ENCODE assay signal across 13 mouse cellular contexts in genomic region chr8:45615551-45615950, GRCm38 (mm10).
A peak's percentile ranks its signal among the peaks of the same experiment; 100 is the strongest.
DNase-seq lines count a peak whose midpoint lies in the region; ATAC-seq lines count a peak whose summit lies in the region.
"Had no signal": no experiment of that assay in that cellular context is flagged by ENCODE, and none has a peak within 500 bp of the region (broad histone marks: within the 10 kb centered on the region; RNA-seq: fewer than 3 reads in every experiment).

No protein-coding gene starts in this region.

- ATAC-seq in heart, embryonic 13.5 days (ENCODE audit: extremely low read depth, insufficient number of reproducible peaks, low FRiP score, low TSS enrichment) = no peak
- no peak for ATAC-seq in lung, embryonic 16.5 days (ENCODE audit: low read depth)
- ATAC-seq in hindbrain, embryonic 11.5 days (ENCODE audit: low FRiP score) = peak; percentile 57; the same call in 1 of the 2 replicates
- peak; percentile 74 for ATAC-seq in neural tube, embryonic 14.5 days (ENCODE audit: low read depth)
- ATAC-seq: Patski had no signal

- H3K4me1 ChIP-seq in heart, embryonic 13.5 days = peaks cover 33% of the 10 kb centered on the region
- H3K4me1 ChIP-seq in lung, embryonic 16.5 days (replicated peaks; ENCODE audit: control insufficient read depth, insufficient read depth, low read length) = peaks cover 3% of the 10 kb centered on the region
- H3K4me1 ChIP-seq in hindbrain, embryonic 11.5 days (replicated peaks; ENCODE audit: control insufficient read depth, insufficient read depth, low read length) = no peaks in the 10 kb centered on the region
- no peaks in the 10 kb centered on the region for H3K4me1 ChIP-seq in neural tube, embryonic 14.5 days (ENCODE audit: control insufficient read depth, insufficient read depth, low read length)

- no peak for DNase-seq in heart, postnatal 4 days
- DNase-seq in lung, postnatal 10 days = no peak
- peak; percentile 57 for DNase-seq in hindbrain, embryonic 11.5 days (ENCODE audit: low spot score)
- no peak for DNase-seq in cerebellum, postnatal 4 days (ENCODE audit: low spot score in 2 of 2)
- no peak for DNase-seq in gastrocnemius, postnatal 36 days
- DNase-seq: adrenal gland, postnatal 36 days; cerebellum, adult 2 months; gastrocnemius, adult 2 months; right cerebral cortex, postnatal 4 days had no signal

- peak overlapping the region; percentile 56 for H3K4me2 ChIP-seq in heart, embryonic 13.5 days
- H3K4me2 ChIP-seq in lung, embryonic 16.5 days (ENCODE audit: low read depth, low read length) = peak overlapping the region; percentile 37; the same call in 1 of the 2 replicates
- H3K4me2 ChIP-seq in hindbrain, embryonic 11.5 days (replicated peaks; ENCODE audit: low read depth, low read length) = no peak overlapping the region
- H3K4me2 ChIP-seq in neural tube, embryonic 14.5 days (ENCODE audit: low read depth, low read length) = no peak overlapping the region; the same call in 1 of the 2 replicates

- H3K9ac ChIP-seq in heart, embryonic 13.5 days = peak overlapping the region; percentile 50
- H3K9ac ChIP-seq in lung, embryonic 16.5 days (ENCODE audit: low read length) = no peak overlapping the region
- H3K9ac ChIP-seq in hindbrain, embryonic 11.5 days (ENCODE audit: low read depth, low read length) = no peak overlapping the region
- H3K9ac ChIP-seq in neural tube, embryonic 14.5 days (replicated peaks; ENCODE audit: low read depth, low read length) = no peak overlapping the region

- no peaks in the 10 kb centered on the region for H3K9me3 ChIP-seq in heart, embryonic 13.5 days
- no peaks in the 10 kb centered on the region for H3K9me3 ChIP-seq in lung, embryonic 16.5 days (ENCODE audit: control insufficient read depth, low read length)
- H3K9me3 ChIP-seq in hindbrain, embryonic 11.5 days (ENCODE audit: control insufficient read depth, low read length) = no peaks in the 10 kb centered on the region
- H3K9me3 ChIP-seq in neural tube, embryonic 14.5 days (ENCODE audit: control insufficient read depth, low read length) = no peaks in the 10 kb centered on the region

- WGBS in heart, embryonic 13.5 days = 29% methylated on average over 7 of the region's 7 CpGs
- WGBS in lung, embryonic 16.5 days = 32% methylated on average over 7 of the region's 7 CpGs
- WGBS in hindbrain, embryonic 11.5 days = 43% methylated on average over 7 of the region's 7 CpGs
- WGBS in neural tube, embryonic 14.5 days = 42% methylated on average over 7 of the region's 7 CpGs

- no peaks in the 10 kb centered on the region for H3K36me3 ChIP-seq in heart, embryonic 13.5 days
- H3K36me3 ChIP-seq in lung, embryonic 16.5 days (ENCODE audit: control insufficient read depth, insufficient read depth, low read length) = no peaks in the 10 kb centered on the region
- no peaks in the 10 kb centered on the region for H3K36me3 ChIP-seq in hindbrain, embryonic 11.5 days (ENCODE audit: control insufficient read depth, insufficient read depth, low read length)
- no peaks in the 10 kb centered on the region for H3K36me3 ChIP-seq in neural tube, embryonic 14.5 days (ENCODE audit: control insufficient read depth, insufficient read depth, low read length)

- H3K4me3 ChIP-seq in heart, embryonic 13.5 days = peak overlapping the region; percentile 18; the same call in 1 of the 2 replicates
- no peak overlapping the region for H3K4me3 ChIP-seq in lung, embryonic 16.5 days (ENCODE audit: low read length)
- no peak overlapping the region for H3K4me3 ChIP-seq in hindbrain, embryonic 11.5 days (ENCODE audit: low read depth, low read length)
- no peak overlapping the region for H3K4me3 ChIP-seq in neural tube, embryonic 14.5 days (ENCODE audit: low read depth, low read length)
- H3K4me3 ChIP-seq: gastrocnemius, adult 2 months had no signal

- intact Hi-C loops in gastrocnemius, postnatal 36 days (cut with DNase I) = no loop called here

- no peaks in the 10 kb centered on the region for H3K27me3 ChIP-seq in heart, embryonic 13.5 days (replicated peaks)
- no peaks in the 10 kb centered on the region for H3K27me3 ChIP-seq in lung, embryonic 16.5 days (ENCODE audit: control insufficient read depth, insufficient read depth, low read depth, low read length)
- H3K27me3 ChIP-seq in hindbrain, embryonic 11.5 days (ENCODE audit: control insufficient read depth, insufficient read depth, low read length) = no peaks in the 10 kb centered on the region
- H3K27me3 ChIP-seq in neural tube, embryonic 14.5 days (ENCODE audit: control insufficient read depth, insufficient read depth, low read length) = no peaks in the 10 kb centered on the region
- H3K27me3 ChIP-seq: Patski had no signal

- peak overlapping the region; percentile 69 for H3K27ac ChIP-seq in heart, embryonic 13.5 days (replicated peaks)
- no peak overlapping the region for H3K27ac ChIP-seq in lung, embryonic 16.5 days (ENCODE audit: low read length)
- H3K27ac ChIP-seq in hindbrain, embryonic 11.5 days (ENCODE audit: low read depth, low read length) = no peak overlapping the region
- peak overlapping the region; percentile 0; the same call in 1 of the 2 replicates for H3K27ac ChIP-seq in neural tube, embryonic 14.5 days (ENCODE audit: low read depth, low read length)
- H3K27ac ChIP-seq: gastrocnemius, adult 2 months had no signal

Comparison
In these comparisons a context has a peak if more than half of its experiments do, and no peak if none do; other contexts are left out.
1. ATAC-seq: peak in hindbrain, embryonic 11.5 days (single experiment) and neural tube, embryonic 14.5 days (single experiment); none in heart, embryonic 13.5 days (single experiment) and lung, embryonic 16.5 days (single experiment).
2. H3K27ac ChIP-seq: peak in heart, embryonic 13.5 days (single experiment) and neural tube, embryonic 14.5 days (single experiment); none in lung, embryonic 16.5 days (single experiment) and hindbrain, embryonic 11.5 days (single experiment).
3. H3K4me2 ChIP-seq: peak in heart, embryonic 13.5 days (single experiment) and lung, embryonic 16.5 days (single experiment); none in hindbrain, embryonic 11.5 days (single experiment) and neural tube, embryonic 14.5 days (single experiment).